Mouse (Mus musculus) spleen, adult 12 weeks (tissue): ENCODE measurements at regions not wholly inside any gene's neighbourhood (a gene's known extent, or its start where the extent isn't known, plus 50 kb on each side); places are given as distances from the start of the nearest gene placed in this dataset.

ENCODE experiments used
- DNase-seq: peaks from one replicate; pipeline ENCODE4 v3.0.0; 2022; ENCODE audit warnings: low spot score

GRCm38 (mm10) chr13:110580570-110580969 is 185.7 kb downstream of the Plk2 start:
- DNase-seq, result no peak

GRCm38 (mm10) chr13:110584765-110585164 is 189.9 kb downstream of the Plk2 start:
- no peak for DNase-seq

- DNase-seq, result no peak
Measured at GRCm38 (mm10) chr13:110594630-110595029, 199.8 kb downstream of the Plk2 start.

GRCm38 (mm10) chr13:110599666-110600065 is 204.8 kb downstream of the Plk2 start:
- DNase-seq, result no peak

- DNase-seq, result no peak
Measured at GRCm38 (mm10) chr13:110600377-110600776, 205.5 kb downstream of the Plk2 start.

- no peak for DNase-seq
Measured at GRCm38 (mm10) chr13:110601352-110601751, 206.5 kb downstream of the Plk2 start.

GRCm38 (mm10) chr13:110601840-110602239 is 207.0 kb downstream of the Plk2 start:
- DNase-seq, result no peak

GRCm38 (mm10) chr13:110602894-110603293 is 208.0 kb downstream of the Plk2 start:
- DNase-seq, result no peak

- DNase-seq, result no peak
Measured at GRCm38 (mm10) chr13:110619010-110619409, 224.2 kb downstream of the Plk2 start.

GRCm38 (mm10) chr13:110627136-110627535 is 232.3 kb downstream of the Plk2 start:
- DNase-seq, result no peak

GRCm38 (mm10) chr13:110627732-110628131 is 232.9 kb downstream of the Plk2 start:
- DNase-seq, result no peak

GRCm38 (mm10) chr13:110628201-110628600 is 233.4 kb downstream of the Plk2 start:
- DNase-seq, result no peak

GRCm38 (mm10) chr13:110633261-110633781 is 238.5 kb downstream of the Plk2 start:
- DNase-seq, result no peak

GRCm38 (mm10) chr13:110633899-110634298 is 239.1 kb downstream of the Plk2 start:
- DNase-seq, result no peak

- no peak for DNase-seq
Measured at GRCm38 (mm10) chr13:110642792-110643191, 247.9 kb downstream of the Plk2 start.

GRCm38 (mm10) chr13:110643198-110643896 is 248.5 kb downstream of the Plk2 start:
- no peak for DNase-seq

- no peak for DNase-seq
Measured at GRCm38 (mm10) chr13:110643897-110644213, 249.0 kb downstream of the Plk2 start.

- DNase-seq, result no peak
Measured at GRCm38 (mm10) chr13:110649378-110649777, 254.5 kb downstream of the Plk2 start.

GRCm38 (mm10) chr13:110649870-110650497 is 255.1 kb downstream of the Plk2 start:
- no peak for DNase-seq

GRCm38 (mm10) chr13:110652201-110652600 is 257.4 kb downstream of the Plk2 start:
- DNase-seq, result no peak

GRCm38 (mm10) chr13:110665073-110665800 is 270.4 kb downstream of the Plk2 start:
- no peak for DNase-seq

GRCm38 (mm10) chr13:110667276-110667956 is 272.6 kb downstream of the Plk2 start:
- DNase-seq, result no peak
